Mouse (Mus musculus) right cerebral cortex, postnatal 4 days (tissue): Measurements from ENCODE around the gene Resp18.

Experiments
- DNase-seq: peaks from one replicate; pipeline ENCODE4 v3.0.0-alpha.2; 2022

The Resp18 gene

DNA sequence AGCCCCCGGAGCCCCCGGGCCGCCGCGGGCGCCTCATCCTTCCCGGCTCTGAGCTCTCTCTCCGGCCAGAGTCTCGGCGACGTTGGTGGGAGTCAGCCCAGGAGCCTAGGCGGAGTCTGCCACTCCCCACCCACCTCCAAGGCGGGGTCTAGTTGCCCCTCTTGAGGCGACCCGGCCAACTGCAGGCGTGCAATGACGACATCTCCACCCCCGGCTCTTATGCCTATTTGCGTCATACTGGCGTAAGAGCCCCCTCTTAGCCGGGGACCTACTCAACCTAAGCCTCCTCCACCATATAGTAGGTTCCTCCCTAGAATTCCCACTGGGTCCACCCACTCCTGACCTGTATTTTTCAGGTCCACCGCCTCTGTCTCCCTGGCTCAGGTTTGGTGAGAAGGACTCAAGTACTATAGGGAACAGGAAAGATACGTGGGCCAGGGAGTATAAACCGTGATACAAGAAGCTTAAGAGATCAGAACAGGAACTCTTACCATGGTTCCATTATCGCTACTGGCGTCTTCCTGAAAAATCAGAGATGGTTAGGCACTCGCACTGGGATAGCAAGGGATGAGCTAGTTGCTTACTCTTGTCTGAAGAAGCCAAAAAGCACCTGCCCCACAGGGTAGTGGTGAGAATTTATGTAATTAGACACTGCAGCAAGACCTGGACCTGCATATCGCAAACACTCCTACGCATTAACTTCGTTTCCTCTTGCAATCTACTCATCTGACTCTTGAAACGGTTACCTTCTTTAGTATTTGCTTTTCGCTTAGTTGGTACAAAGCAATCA lies 13.9 kb downstream of the Resp18 start, which contains the start of gene Ptprn:
Gene Ptprn (minus strand): TSS at position 412 of the 790 bp plus-strand sequence.
- peak; percentile 62 for DNase-seq

DNA sequence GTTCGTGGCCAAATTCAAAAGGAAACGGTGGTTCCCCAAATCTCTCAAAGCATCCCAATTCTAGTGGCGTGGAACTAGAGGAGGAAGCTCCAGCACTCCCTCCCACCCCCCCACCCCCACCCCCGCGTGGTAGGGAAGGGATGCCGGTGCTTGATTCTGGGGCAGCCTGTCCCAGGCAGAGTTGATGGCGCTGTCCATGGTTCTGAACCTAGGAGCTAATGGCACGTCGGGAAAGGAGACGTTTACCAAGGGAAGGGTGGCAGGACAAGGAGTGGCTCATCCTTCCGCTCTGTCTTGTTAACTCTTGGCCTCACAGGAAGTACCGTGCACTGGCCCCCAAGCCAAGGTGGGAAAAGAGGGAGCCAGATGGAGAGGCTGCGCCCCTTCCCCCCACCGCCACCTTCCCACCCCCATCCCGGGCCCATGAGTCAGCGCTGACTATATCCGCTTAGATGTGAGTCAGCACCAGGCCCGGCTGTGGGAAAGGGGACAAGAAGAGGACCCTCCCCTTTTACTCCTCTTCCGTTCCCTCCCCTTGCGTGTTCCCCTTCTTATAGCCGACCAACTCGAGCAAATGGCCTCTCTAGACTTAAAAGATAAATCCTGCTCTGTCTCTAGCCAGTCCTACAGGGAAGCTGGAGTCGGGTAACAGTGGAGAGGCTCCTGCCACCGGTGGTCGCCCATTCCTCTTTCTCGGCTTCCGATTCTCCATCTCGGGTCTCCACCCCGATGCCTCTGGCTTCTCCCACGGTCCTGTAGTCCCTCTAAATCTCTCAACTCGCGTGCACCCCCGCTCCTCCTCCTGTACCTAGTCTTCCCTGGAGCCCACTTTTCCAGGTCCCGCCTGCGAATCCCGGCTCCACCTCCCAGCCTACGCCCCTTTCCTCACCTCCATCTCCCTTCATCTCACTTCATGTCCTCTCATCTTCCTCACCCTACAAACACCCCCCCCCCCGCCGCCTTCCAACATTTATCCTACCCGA lies 15.0 kb downstream of the Resp18 start:
- DNase-seq: peak; percentile 61

DNA sequence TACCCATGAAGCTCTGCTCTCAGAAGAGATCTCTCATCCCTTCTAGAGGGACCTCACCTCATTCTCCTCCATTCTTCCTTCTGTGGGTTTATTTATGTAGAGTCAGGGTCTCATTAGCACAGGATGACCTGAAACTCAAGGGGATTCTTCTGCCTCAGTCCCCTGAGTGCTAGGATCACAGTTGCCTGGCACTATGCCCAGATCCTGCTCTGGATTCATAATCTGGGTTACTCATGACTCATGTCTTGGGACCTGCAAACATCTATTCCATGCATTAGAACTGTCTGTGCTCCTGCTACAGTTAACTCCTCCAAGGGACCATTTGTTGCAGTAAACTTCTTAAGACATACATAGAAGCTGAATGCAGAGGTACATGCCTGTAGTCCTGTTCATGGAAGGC lies 16.9 kb downstream of the Resp18 start:
- DNase-seq: no peak

DNA sequence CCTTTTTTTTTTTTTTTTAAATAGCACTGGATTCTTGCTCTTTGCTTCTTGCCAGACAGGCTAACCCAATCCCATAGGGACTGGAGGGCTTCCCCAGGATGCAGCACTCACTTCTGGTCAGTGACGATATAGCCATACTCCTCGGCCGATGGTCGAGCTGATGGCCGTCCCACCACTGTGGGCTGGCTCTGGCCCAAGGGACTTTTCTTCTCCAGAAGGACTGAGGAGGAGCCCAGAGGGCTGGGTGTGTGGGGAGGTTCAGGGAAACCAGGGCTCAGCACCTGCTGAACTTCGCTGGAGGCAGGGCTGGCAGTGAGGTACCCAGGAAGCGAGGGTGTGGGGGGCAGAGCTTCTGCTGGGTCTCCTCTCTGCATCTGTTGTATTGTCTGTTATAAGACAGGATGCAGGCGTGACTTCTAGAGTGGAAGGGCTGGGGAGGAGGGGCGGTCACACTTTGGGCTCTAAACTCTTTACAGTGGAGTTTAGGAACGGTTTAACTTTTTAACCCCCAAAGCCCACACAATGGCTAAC lies 22.6 kb downstream of the Resp18 start:
- DNase-seq: no peak

DNA sequence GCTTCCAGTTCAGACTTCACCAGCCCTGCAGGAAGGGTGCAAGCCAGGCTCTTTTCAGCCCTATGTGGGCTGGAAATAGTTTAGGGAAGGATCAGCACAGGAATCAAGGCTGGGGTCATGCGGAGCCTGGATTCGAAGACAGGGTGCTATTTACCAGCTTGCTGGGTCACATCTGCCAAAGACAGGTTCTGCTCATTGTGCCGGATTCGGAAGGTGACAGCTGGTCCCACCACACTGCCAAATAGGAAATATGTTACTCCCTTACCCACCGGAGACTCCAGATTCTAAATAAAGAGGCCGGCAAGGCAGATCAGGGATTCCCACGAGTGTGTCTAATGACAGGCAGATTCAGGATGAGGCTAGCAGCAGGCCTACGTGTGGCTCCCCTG lies 23.6 kb downstream of the Resp18 start:
- DNase-seq: no peak

DNA sequence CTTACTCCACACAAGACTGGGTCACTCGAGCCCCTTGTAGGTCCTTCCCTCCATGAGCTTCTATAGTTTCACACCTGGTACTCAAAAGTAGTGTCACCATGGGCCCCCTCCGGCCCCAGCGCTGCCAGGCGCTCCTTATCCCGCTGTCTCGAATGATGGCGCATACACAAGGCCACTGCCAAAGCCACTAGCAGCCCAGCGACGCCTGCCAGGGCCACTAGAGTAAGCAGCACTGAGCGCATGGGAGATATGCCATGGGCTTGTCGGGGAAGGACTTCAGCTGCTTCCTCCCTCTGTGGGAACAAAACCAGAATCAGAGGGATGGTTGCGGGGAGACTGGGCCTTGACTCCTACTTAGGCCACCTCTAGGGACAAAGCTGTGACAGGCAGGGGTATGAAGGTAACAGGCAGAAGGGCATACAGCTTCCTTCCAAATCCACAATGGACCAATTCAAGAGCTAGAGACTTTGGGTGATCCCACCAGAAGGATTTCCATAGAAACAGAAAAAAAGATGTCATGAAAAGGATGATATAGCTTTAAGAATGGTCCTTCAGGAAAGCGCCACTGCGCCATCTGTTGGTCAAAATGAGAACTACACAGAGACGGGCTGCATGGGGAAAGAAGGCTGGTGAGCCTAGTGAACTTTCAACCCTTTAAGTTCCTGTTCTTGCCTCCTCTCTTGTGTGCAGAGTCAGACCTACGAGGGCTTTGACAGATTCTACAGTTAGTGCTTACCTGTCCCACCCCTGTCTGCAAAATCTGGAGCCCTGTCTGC lies 24.2 kb downstream of the Resp18 start:
- peak; percentile 94 for DNase-seq

DNA sequence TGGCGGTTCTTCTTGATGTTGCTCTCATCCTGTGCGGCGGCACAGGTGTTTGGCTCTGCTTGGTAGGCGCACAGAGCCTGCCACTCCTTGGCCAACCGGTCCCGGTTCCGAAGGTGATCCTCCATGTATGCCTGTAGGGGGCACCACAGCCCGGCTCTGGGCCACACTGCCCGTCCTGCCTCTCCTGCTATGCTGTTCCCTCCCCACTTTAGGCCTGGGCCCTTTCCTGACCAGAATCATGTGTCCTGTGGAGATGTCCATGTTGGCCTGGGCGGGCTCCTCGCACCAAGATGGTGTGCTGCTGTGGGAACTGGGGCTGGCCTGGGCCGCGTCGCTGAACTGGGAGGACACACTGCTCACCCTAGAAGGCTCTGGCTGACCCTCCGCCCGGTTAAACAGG lies 25.2 kb downstream of the Resp18 start:
- no peak for DNase-seq

DNA sequence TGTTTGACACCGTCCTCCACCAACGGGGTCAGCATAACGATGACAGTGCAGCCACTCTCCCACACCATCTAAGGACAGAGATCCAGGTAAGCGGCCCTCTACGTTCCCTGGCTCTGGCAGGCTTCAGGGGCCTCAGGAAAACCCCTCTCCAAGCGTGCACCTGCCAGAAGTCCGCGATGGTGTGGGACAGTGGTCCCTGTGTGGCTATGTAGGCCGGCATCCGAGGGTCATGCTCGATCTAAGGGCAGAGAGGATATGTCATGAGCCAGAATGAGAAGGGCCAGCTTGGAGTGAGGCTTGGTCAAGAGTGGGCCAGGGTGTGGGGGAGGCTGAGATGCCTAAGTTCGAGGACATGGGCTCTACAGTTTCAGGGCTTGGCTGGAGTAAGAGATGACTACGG lies 25.9 kb downstream of the Resp18 start:
- DNase-seq: no peak

DNA sequence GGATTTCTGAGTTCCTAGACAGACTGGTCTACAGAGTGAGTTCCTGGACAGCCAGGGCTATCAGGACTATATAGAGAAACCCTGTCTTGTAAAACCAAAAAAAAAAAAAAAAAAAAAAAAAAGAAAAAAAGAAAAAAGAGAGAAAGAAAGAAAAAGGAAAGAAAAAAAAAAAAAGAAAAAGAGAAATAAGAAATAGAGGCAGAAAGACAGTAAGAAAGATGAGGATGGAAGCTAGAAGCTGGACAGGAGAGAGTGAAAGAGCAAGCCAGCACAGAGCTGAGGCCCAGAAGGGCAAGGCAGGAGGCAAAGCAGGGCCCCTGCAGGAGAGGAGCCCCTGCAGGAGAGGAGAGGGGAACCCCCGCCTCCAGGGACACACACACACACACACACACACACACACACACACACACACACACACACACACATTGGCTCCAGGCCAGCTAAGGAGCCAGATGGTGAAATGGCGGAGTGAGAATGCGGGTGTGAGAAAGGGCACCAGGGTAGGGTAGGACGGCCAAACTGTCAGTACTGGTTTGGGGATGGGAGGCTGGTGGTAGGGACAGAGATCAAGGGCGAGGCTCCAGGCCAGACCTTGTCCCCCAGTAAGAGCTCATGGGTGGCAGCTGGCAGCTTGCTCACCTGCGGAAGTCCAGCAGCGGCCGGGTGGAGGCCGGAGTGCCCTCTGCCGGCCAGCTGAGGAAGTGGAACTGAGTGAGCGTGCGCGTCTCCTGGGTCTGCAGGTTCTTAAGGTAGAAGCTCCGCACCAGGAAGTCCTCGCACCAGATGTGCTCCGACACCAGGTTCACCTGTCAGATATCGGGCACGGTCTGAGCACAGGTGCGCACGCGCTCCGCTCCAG lies 26.9 kb downstream of the Resp18 start:
- DNase-seq: peak; percentile 55

DNA sequence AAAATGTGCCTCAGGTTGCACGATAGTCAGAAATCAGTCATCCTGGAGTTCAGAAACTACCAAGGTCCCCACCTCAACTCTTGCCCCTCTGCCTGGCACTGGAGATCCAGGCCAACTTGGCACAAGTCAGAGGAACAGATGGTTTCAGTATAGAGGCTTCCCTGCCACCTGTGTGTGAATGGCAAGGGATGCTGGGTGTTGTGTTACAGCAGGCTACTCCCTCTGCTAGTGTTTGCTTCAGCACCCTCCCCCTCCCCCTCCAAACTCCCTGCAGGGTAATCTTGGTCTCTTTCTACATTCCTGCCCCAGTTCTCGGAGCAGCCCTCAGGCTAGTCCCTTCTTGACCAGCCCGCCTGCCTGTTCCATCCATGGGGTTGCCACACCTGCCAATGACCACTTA lies 27.7 kb downstream of the Resp18 start:
- no peak for DNase-seq

DNA sequence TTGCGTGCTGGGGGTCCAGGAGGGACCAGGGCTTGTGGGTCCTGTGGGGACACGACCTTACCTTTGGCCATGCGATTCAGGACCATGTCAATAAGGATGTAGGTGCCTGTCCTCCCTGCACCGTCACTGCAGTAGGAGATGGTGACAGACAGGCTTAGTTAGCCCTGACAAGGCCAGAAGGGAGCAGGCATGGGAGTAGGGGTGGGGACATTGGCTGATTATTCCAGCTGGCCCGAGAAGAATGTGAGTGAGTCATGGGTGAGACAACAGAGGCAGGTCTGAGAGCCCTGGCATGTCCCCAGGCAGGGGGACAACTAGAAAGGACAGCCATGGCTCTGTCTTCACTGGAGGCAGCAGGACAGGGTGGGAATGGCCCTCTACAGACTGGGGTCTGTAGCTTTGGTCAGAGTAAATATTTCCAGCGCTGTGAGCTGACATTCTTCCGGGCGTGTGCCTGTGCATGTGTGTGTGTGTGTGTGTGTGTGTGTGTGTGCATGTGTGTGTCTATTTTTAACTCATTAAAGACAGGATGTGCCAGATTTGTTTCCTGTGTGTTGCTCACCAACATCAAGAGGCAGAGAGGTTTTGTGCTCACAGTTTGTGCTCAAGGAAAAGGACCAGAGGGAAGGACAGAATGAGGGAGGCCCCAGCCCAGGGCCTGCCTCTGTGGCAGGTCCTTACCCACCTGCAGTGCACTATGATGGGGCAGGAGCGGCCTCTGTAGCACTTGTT lies 30.0 kb downstream of the Resp18 start:
- DNase-seq: no peak

DNA sequence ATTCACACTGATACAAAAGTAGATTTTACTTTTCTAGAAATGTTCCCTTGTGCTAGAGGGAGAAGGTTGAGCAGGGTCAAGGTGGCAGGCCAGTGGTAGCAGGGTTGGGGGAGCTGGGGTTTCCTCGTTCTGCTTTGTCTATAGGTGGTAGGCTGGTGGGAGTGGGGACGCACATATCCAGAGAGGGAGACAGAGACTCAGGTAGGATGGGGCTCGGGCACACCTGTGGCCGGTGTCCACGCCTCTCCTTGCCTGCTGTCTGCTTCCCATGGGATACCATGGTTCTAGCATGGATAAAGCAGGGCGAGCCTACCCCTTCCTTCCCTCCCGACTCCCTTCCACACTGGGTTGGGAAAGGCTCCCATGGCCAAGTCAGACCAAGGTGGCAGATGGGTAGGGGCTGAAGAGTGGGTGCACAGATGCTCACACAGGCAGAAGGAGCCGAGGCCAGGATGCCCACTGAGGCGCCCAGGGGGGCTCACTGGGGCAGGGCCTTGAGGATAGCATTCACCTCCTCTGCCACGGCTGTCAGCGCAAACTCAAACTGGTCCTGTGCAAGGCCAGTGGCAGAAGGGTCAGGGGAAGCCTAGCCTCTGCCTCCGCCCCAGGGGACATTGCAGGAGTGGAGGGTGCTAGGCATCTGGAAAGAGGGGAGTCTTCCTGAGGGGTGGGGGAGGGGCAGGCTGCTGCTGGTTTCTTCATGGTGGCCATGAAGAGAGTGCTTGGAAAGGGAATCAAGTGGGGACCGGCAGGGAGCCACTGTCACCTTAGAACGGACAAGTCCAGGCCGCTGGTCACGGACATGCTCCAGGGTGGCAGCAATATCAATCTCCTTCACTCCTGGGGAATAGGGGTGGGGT lies 30.9 kb downstream of the Resp18 start:
- DNase-seq: no peak

DNA sequence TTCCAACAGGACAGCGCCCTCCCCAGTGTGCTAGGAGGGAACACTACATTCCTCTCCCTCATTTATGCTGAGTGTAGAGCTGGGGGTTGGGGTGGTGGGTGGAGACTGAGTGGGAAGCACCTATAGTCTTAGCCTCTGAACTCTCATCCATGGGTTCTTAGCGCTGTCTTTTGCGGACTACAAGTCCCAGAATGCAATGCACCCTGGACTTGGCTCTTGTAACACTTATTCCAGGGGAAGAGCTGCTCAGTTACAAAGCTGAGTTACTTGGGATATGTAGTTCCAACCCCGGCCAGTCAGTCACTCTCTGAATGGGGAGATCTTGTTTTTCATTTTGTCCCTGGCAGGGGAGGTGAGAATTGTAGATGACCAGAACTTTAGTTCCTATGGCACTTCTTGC lies 33.4 kb downstream of the Resp18 start:
- DNase-seq: no peak

DNA sequence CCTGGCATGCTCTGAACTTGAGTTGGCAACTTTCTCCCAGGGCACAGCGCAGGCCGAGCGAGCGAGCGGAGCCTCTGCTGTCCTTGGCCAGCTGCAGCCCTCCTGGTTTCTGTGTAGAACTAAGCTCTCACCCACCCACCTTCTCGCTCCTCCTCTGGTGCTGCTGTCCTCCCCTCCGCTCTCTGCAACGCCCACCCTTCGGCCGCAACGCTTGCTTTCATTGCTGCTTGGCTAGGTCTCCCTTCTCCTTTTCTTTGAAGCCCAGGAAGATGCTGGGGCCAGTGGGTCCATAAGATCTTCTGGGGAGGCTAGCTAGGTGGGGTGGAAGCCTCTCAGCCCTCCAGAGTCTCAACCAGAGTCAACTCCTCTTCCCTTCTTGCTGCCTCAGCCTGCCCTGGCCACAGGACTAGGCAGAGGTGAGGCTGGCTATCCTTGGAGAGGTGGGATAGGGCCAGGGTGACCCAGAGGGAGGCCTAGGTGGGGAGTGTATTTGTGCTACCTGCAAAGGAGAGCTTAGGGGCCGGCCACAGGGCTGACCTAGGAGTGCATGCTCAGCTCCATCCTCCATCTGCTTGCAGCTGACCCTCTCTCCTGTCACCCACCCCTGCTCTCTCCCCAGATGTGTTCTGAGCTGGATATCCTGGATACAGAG lies 33.9 kb downstream of the Resp18 start:
- no peak for DNase-seq

DNA sequence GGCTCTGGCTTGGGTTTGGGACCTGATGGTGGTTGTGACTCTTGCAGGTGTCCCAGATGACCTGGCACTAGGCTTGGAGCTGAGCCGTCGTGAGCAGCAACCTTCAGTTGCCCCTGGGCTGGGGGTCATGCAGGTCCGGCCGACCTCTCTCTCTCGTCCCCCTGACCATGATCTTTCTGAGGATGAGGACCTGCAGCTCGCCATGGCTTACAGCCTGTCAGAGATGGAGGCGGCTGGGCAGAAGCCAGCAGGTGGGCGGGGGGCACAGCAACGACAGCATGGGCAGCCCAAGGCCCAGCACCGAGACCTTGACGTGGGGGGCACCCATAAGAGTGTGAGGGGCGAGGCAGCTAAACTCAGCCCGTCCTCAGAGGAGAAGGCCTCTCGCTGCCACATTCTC lies 34.8 kb downstream of the Resp18 start:
- DNase-seq: no peak

DNA sequence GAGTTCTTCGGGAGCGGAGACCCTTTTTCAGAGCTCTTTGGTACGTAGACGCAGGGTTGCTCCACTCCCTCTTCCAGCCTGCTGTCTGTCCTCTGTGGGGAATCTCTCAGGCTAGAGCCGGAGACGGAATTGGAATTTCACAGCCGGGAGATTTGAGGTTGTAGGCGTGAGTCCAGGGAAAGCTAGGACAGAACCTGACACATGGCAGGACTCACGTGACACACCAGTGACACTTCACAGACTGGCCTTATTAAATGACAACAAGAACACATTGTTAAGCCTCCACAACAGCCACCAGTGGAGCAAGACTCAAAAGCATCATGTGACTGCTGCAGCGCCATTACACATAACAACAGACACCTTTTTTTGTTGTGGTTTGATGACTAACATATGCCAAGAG lies 38.6 kb downstream of the Resp18 start:
- DNase-seq: no peak

DNA sequence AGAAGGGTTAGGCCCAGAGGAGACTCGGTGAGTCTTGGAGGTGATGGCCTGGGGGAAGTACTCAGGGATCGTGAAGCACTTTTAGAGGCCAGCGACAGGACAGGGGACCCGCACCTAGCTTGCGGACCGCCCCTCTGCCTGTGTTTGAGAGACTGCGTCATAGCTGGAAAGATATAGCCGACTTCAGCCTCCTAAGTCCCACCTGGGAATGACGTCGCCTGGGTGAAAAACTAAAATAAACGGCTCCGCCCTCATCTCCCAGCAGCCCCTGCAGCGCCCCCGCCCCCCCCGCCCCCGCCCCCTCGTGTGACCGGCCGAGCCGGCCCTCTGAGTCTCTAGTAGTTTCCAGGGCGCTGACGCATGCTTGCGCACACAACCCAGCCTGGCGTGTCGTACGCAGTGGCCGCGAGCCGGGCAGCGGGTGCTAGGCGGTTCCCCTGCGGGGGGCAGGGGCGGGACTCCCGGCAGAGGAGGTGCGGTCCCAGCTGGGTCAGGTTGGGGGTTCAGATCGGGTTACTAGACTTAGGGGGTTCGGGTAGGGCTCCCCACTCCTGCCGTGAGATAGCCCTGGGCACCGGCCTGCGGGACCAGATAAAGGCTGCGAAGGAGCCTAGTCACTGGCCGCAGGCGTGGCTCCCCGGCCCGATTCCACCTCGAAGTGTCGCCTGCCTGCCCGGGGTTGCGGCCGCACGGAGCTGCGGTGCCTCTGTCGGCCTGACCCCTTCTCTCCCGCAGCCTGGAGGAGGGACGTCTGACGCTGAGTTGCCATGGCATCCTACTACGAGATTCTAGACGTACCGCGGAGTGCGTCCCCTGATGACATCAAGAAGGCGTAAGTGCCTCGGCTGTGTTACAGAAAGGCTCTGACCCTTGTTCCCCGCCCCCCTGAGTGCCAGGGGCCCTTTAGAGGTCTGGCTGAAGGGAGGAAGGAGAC lies 41.8 kb downstream of the Resp18 start, which contains the start of gene Dnajb2:
Gene Dnajb2 (plus strand): TSS at position 290 of the 934 bp plus-strand sequence.
- peak; percentile 74 for DNase-seq

DNA sequence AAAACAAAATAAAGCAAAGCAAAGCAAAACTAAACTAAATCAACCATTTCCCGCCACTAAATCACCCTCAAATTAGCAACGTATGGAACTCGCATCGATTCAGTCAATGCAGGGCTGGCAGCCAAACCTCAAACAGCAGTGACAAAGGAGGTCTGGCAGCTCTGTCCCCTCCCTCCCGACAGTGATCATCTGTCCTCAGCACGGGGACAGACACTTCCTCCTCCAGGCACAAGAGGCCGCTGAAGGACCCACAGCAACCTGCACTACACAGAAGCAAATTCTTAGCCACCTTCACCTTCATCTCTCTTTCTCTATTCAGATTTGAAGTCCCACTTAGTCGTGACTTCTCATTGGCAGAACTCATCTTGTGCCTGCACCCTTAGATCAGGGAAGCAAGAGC lies 43.6 kb downstream of the Resp18 start:
- DNase-seq: peak; percentile 51
